Mouse (Mus musculus) hindbrain, postnatal 0 days (tissue): Measurements from ENCODE around the gene Dnaja1. TPM values are rescaled to one million over a fixed set of nuclear protein-coding genes. Genes with fewer than 3 reads are reported as not detected.

Source experiments
- ATAC-seq: fragments of 200-750 bp; cut with Nextera tagmentation; 2 replicates; pipeline ENCODE4 v1.8.0; 2017; ENCODE audit warnings: mild to moderate bottlenecking, moderate TSS enrichment, moderate library complexity
- DNase-seq: peaks from one replicate; pipeline ENCODE4 v3.0.0-alpha.2; 2015; ENCODE audit warnings: low spot score
- H3K27ac ChIP-seq: fragments of 300-500 bp; sonication (generic); 2 replicates; pipeline ENCODE4 v1.5.1; 2014; ENCODE audit warnings: mild to moderate bottlenecking
- H3K27me3 ChIP-seq: fragments of 300-500 bp; sonication (generic); 2 replicates; pipeline ENCODE4 v1.6.1; 2014; ENCODE audit warnings: low read length, mixed read lengths; ENCODE audit not compliant: insufficient read depth
- H3K36me3 ChIP-seq: fragments of 300-500 bp; sonication (generic); 2 replicates; pipeline ENCODE4 v1.6.1; 2014; ENCODE audit warnings: low read length, mixed read lengths; ENCODE audit not compliant: insufficient read depth
- H3K4me1 ChIP-seq: fragments of 300-500 bp; sonication (generic); 2 replicates; pipeline ENCODE4 v1.6.1; 2014; ENCODE audit warnings: antibody characterized with exemption, low read length, mixed read lengths; ENCODE audit not compliant: insufficient read depth
- H3K4me2 ChIP-seq: fragments of 300-500 bp; sonication (generic); 2 replicates; pipeline ENCODE4 v1.6.1; 2014; ENCODE audit warnings: low read depth, mild to moderate bottlenecking, low read length, moderate library complexity, mixed read lengths
- H3K4me3 ChIP-seq: fragments of 300-500 bp; sonication (generic); 2 replicates; pipeline ENCODE4 v1.5.1; 2014; ENCODE audit warnings: low read length
- H3K9ac ChIP-seq: fragments of 300-500 bp; sonication (generic); replicated peaks from 2 replicates; pipeline ENCODE4 v1.6.1; 2014; ENCODE audit warnings: mild to moderate bottlenecking, low read length, moderate library complexity, mixed read lengths
- H3K9me3 ChIP-seq: fragments of 300-500 bp; sonication (generic); 2 replicates; pipeline ENCODE4 v1.6.1; 2016; ENCODE audit warnings: low read length, mixed read lengths
- CTCF ChIP-seq: IDR thresholded peaks from 2 replicates; pipeline ENCODE4 v1.5.1; 2016; ENCODE audit warnings: antibody characterized with exemption, control low read depth, low read depth
- WGBS: fragments of 180-500 bp; shearing (Covaris S2); extraction: QIAGEN DNeasy Blood & Tissue Kit; methylation state at CpG from one replicate; pipeline ENCODE4 v1.1.7; 2014; 5-methylcytosine and 5-hydroxymethylcytosine counted together
- polyA plus RNA-seq: library from polyadenylated mRNA; unstranded; fragments of >200 nt; fragmentation: Nextera tagmentation; extraction: Ambion mirVana; gene quantifications from 2 replicates; pipeline ENCODE4 v1.2.1, GENCODE M21; 2015
- total RNA-seq: library from RNA; depleted of rRNA; stranded (reverse); fragments of >200 nt; gene quantifications from 2 replicates; pipeline ENCODE4 v1.2.3, GENCODE M21; 2014

The Dnaja1 gene
- total and polyA plus RNA-seq, 2 experiments from 2014 or later, result 65.3 to 637 TPM

- 87% methylated on average over 1 of the region's 1 CpGs for WGBS
- peaks cover 33% of the 10 kb centered on the region; the same call in 1 of the 2 replicates for H3K36me3 ChIP-seq
These were observed 5.3 kb downstream of the Dnaja1 start for GRCm38 (mm10) chr4:40727247-40727646.

GRCm38 (mm10) chr4:40731262-40731661, 9.3 kb downstream of the Dnaja1 start:
- ATAC-seq, result no peak
- Histone ChIP-seq H3K4me1 (no peaks in the 10 kb centered on the region), H3K36me3 (peaks cover 41% of the 10 kb centered on the region), H3K27ac (no peak overlapping the region), H3K9ac (no peak overlapping the region), H3K27me3 (no peaks in the 10 kb centered on the region), H3K9me3 (no peaks in the 10 kb centered on the region), H3K4me2 (no peak overlapping the region), H3K4me3 (no peak overlapping the region)
- no peak for TF ChIP-seq CTCF
- no peak for DNase-seq

More at GRCm38 (mm10) chr4:40727247-40727646, 5.3 kb downstream of the Dnaja1 start:
- ATAC-seq, result no peak
- Histone ChIP-seq H3K4me1 (peaks cover 5% of the 10 kb centered on the region; the same call in 1 of the 2 replicates), H3K27me3 (no peaks in the 10 kb centered on the region), H3K9me3 (no peaks in the 10 kb centered on the region), H3K4me3 (no peak overlapping the region), H3K4me2 (no peak overlapping the region), H3K9ac (no peak overlapping the region), H3K27ac (no peak overlapping the region)
- peak; percentile 17 for DNase-seq
- TF ChIP-seq CTCF, result peak; percentile 52

GRCm38 (mm10) chr4:40735351-40735750, 13.4 kb downstream of the Dnaja1 start:
- Histone ChIP-seq H3K9me3 (no peaks in the 10 kb centered on the region), H3K36me3 (peaks cover 45% of the 10 kb centered on the region), H3K27me3 (no peaks in the 10 kb centered on the region), H3K9ac (no peak overlapping the region), H3K27ac (no peak overlapping the region), H3K4me1 (no peaks in the 10 kb centered on the region), H3K4me3 (no peak overlapping the region), H3K4me2 (no peak overlapping the region)
- TF ChIP-seq CTCF, result no peak
- ATAC-seq, result no peak
- no peak for DNase-seq
- 74% methylated on average over 1 of the region's 1 CpGs for WGBS

- 0% methylated on average over 39 of the region's 39 CpGs for WGBS
- Histone ChIP-seq H3K27me3 (peaks cover 8% of the 10 kb centered on the region; the same call in 1 of the 2 replicates), H3K4me2 (peak overlapping the region; percentile 72), H3K9me3 (no peaks in the 10 kb centered on the region), H3K27ac (peak overlapping the region; percentile 70), H3K9ac (peak overlapping the region; percentile 78), H3K4me3 (peak overlapping the region; percentile 87), H3K36me3 (peaks cover 24% of the 10 kb centered on the region), H3K4me1 (no peaks in the 10 kb centered on the region)
- ATAC-seq (peak; percentile 85), DNase-seq (no peak)
- TF ChIP-seq CTCF, result no peak
These were observed 35.3 kb downstream of the Dnaja1 start for GRCm38 (mm10) chr4:40757157-40757779.

- ATAC-seq (peak; percentile 99), DNase-seq (peak; percentile 98)
- peak within 1 kb of the TSS; percentile 78 for H3K9ac ChIP-seq
- peaks cover 21% of the 10 kb centered on the region for H3K36me3 ChIP-seq
- peak within 1 kb of the TSS; percentile 70 for H3K27ac ChIP-seq
- H3K27me3 ChIP-seq, result peaks cover 8% of the 10 kb centered on the region; the same call in 1 of the 2 replicates
- under 1% methylated on average over 40 of the region's 40 CpGs for WGBS
- no peaks in the 10 kb centered on the region for H3K9me3 ChIP-seq
- H3K4me2 ChIP-seq, result peak within 1 kb of the TSS; percentile 72
- TF ChIP-seq CTCF, result no peak
- H3K4me3 ChIP-seq, result peak within 1 kb of the TSS; percentile 87
- H3K4me1 ChIP-seq, result no peaks in the 10 kb centered on the region
These were observed 36.0 kb downstream of the Dnaja1 start, which contains the start of gene Smu1 for GRCm38 (mm10) chr4:40757780-40758420. Smu1 (minus strand) TSS chr4:40757923.

GRCm38 (mm10) chr4:40759876-40760275, 37.9 kb downstream of the Dnaja1 start:
- peaks cover 4% of the 10 kb centered on the region; the same call in 1 of the 2 replicates for H3K36me3 ChIP-seq
- 55% methylated on average over 5 of the region's 5 CpGs for WGBS
- H3K27me3 ChIP-seq, result peaks cover 8% of the 10 kb centered on the region; the same call in 1 of the 2 replicates
- ATAC-seq (no peak), DNase-seq (no peak)
- TF ChIP-seq CTCF, result no peak
- no peak overlapping the region for H3K27ac ChIP-seq
- H3K4me1 ChIP-seq, result no peaks in the 10 kb centered on the region
- H3K4me2 ChIP-seq, result no peak overlapping the region
- H3K9me3 ChIP-seq, result no peaks in the 10 kb centered on the region
- no peak overlapping the region for H3K9ac ChIP-seq
- H3K4me3 ChIP-seq, result no peak overlapping the region
